Mouse (Mus musculus): ENCODE measurements around the gene Zfp948. TPM values are rescaled to one million over a fixed set of nuclear protein-coding genes. Genes with fewer than 3 reads are reported as not detected.
"Not testable (repeated sequence)": the region's sequence is repeated elsewhere in the genome, so short reads cannot be mapped to it uniquely, and the experiment has no call there.

Gene Zfp948
- polyA plus RNA-seq, 1 experiment: 2.6 TPM

GRCm38 (mm10) chr17:21579493-21580175 is 12.8 kb downstream of the Zfp948 start:
- no peak overlapping the region for H3K27ac ChIP-seq (ENCODE audit: control insufficient read depth, insufficient read depth, low read depth, low read length, poor library complexity)
- no peak overlapping the region for H3K4me3 ChIP-seq (replicated peaks; ENCODE audit: control insufficient read depth, low read depth, low read length)
- 27% methylated on average over 5 of the region's 5 CpGs for WGBS
- TF ChIP-seq POLR2A (IDR thresholded peaks at IDR 0.05; ENCODE audit: borderline replicate concordance, control insufficient read depth, low read depth, low read length) (no peak), CTCF (IDR thresholded peaks at IDR 0.05; ENCODE audit: control insufficient read depth, insufficient read depth, low read length) (peak; percentile 57)
- no peaks in the 10 kb centered on the region for H3K4me1 ChIP-seq (ENCODE audit: control insufficient read depth, insufficient read depth, low read length)

GRCm38 (mm10) chr17:21585521-21585920 is 18.7 kb downstream of the Zfp948 start:
- TF ChIP-seq CTCF (IDR thresholded peaks at IDR 0.05; ENCODE audit: control insufficient read depth, insufficient read depth, low read length) (no peak), POLR2A (IDR thresholded peaks at IDR 0.05; ENCODE audit: borderline replicate concordance, control insufficient read depth, low read depth, low read length) (no peak)
- H3K4me3 ChIP-seq (replicated peaks; ENCODE audit: control insufficient read depth, low read depth, low read length): no peak overlapping the region
- H3K4me1 ChIP-seq (ENCODE audit: control insufficient read depth, insufficient read depth, low read length): no peaks in the 10 kb centered on the region
- H3K27ac ChIP-seq (ENCODE audit: control insufficient read depth, insufficient read depth, low read depth, low read length, poor library complexity): no peak overlapping the region
- 86% methylated on average over 2 of the region's 2 CpGs for WGBS

- no peak for TF ChIP-seq POLR2A (IDR thresholded peaks at IDR 0.05; ENCODE audit: borderline replicate concordance, control insufficient read depth, low read depth, low read length)
- TF ChIP-seq CTCF (IDR thresholded peaks at IDR 0.05; ENCODE audit: control insufficient read depth, insufficient read depth, low read length): no peak
- 67% methylated on average over 3 of the region's 3 CpGs for WGBS
- no peak overlapping the region for H3K4me3 ChIP-seq (replicated peaks; ENCODE audit: control insufficient read depth, low read depth, low read length)
- no peak overlapping the region for H3K27ac ChIP-seq (ENCODE audit: control insufficient read depth, insufficient read depth, low read depth, low read length, poor library complexity)
- H3K4me1 ChIP-seq (ENCODE audit: control insufficient read depth, insufficient read depth, low read length): no peaks in the 10 kb centered on the region
These were observed 49.5 kb downstream of the Zfp948 start for GRCm38 (mm10) chr17:21616356-21616755.

- TF ChIP-seq POLR2A (IDR thresholded peaks at IDR 0.05; ENCODE audit: borderline replicate concordance, control insufficient read depth, low read depth, low read length) (no peak), CTCF (IDR thresholded peaks at IDR 0.05; ENCODE audit: control insufficient read depth, insufficient read depth, low read length) (no peak)
- Histone ChIP-seq H3K4me3 (replicated peaks; ENCODE audit: control insufficient read depth, low read depth, low read length) (no peak overlapping the region), H3K27ac (ENCODE audit: control insufficient read depth, insufficient read depth, low read depth, low read length, poor library complexity) (no peak overlapping the region), H3K4me1 (ENCODE audit: control insufficient read depth, insufficient read depth, low read length) (no peaks in the 10 kb centered on the region)
- 8% methylated on average over 9 of the region's 9 CpGs for WGBS
These were observed 50.5 kb downstream of the Zfp948 start for GRCm38 (mm10) chr17:21617352-21617751.

- Histone ChIP-seq H3K4me3 (replicated peaks; ENCODE audit: control insufficient read depth, low read depth, low read length) (no peak overlapping the region), H3K27ac (ENCODE audit: control insufficient read depth, insufficient read depth, low read depth, low read length, poor library complexity) (no peak overlapping the region), H3K4me1 (ENCODE audit: control insufficient read depth, insufficient read depth, low read length) (no peaks in the 10 kb centered on the region)
- TF ChIP-seq CTCF (IDR thresholded peaks at IDR 0.05; ENCODE audit: control insufficient read depth, insufficient read depth, low read length): no peak
- no peak for TF ChIP-seq POLR2A (IDR thresholded peaks at IDR 0.05; ENCODE audit: borderline replicate concordance, control insufficient read depth, low read depth, low read length)
- WGBS: 0% methylated on average over 1 of the region's 3 CpGs
These were observed 56.8 kb downstream of the Zfp948 start for GRCm38 (mm10) chr17:21623647-21624046.

- H3K4me3 ChIP-seq (replicated peaks; ENCODE audit: control insufficient read depth, low read depth, low read length); H3K4me1 ChIP-seq (ENCODE audit: control insufficient read depth, insufficient read depth, low read length); H3K27ac ChIP-seq (ENCODE audit: control insufficient read depth, insufficient read depth, low read depth, low read length, poor library complexity): not testable (repeated sequence)
- WGBS: 70% methylated on average over 4 of the region's 4 CpGs
These were observed 69.0 kb downstream of the Zfp948 start for GRCm38 (mm10) chr17:21635758-21636157.

Other genes starting within 250 kb of the Zfp948 start
- 0.77 and 1.9 TPM in 2 replicates for gene Zfp677, start 183.3 kb upstream of the Zfp948 start, polyA plus RNA-seq (2011; ENCODE audit: insufficient read depth, insufficient read length, low replicate concordance, missing spikeins)
- 0.77 and 4.6 TPM in 2 replicates for gene Zfp54, start 143.8 kb upstream of the Zfp948 start, polyA plus RNA-seq (2011; ENCODE audit: insufficient read depth, insufficient read length, low replicate concordance, missing spikeins)
- 3.2 and 6.0 TPM in 2 replicates for gene Zfp51, start 116.6 kb upstream of the Zfp948 start, polyA plus RNA-seq (2011; ENCODE audit: insufficient read depth, insufficient read length, low replicate concordance, missing spikeins)
- gene Zfp53, start 78.0 kb upstream of the Zfp948 start, polyA plus RNA-seq (2011; ENCODE audit: insufficient read depth, insufficient read length, low replicate concordance, missing spikeins): 2.7 and 6.8 TPM in 2 replicates
- 3.3 and 4.0 TPM in 2 replicates for gene Zfp52, start 31.5 kb upstream of the Zfp948 start, polyA plus RNA-seq (2011; ENCODE audit: insufficient read depth, insufficient read length, low replicate concordance, missing spikeins)
- gene Zfp983, start 83.6 kb downstream of the Zfp948 start, polyA plus RNA-seq (2011; ENCODE audit: insufficient read depth, insufficient read length, low replicate concordance, missing spikeins): 1.2 and 1.5 TPM in 2 replicates
- gene Gm10226, start 124.9 kb downstream of the Zfp948 start, polyA plus RNA-seq (2011; ENCODE audit: insufficient read depth, insufficient read length, low replicate concordance, missing spikeins): 15.0 and 28.9 TPM in 2 replicates
- gene Zfp760, start 140.7 kb downstream of the Zfp948 start, polyA plus RNA-seq (2011; ENCODE audit: insufficient read depth, insufficient read length, low replicate concordance, missing spikeins): 0.85 and 2.6 TPM in 2 replicates
- 3.1 TPM in 1 of 2 replicates, not detected in the other for gene Zfp229, start 163.8 kb downstream of the Zfp948 start, polyA plus RNA-seq (2011; ENCODE audit: insufficient read depth, insufficient read length, low replicate concordance, missing spikeins)

Measured in bone marrow, adult 2 months (tissue).